Mouse (Mus musculus): ENCODE results near the gene A730071L15Rik.

- TF ChIP-seq CTCF (IDR thresholded peaks at IDR 0.05; ENCODE audit: low read depth, low read length): no peak
- TF ChIP-seq POLR2A (IDR thresholded peaks at IDR 0.05; ENCODE audit: borderline replicate concordance, low read depth, low read length): no peak
Measured at GRCm38 (mm10) chr11:6157119-6157518, 42.7 kb upstream of the A730071L15Rik start.

Measured in bone marrow macrophage, adult 2 months (primary cell).